Mouse (Mus musculus): Measurements from ENCODE around the gene Coro2b. TPM values are rescaled to one million over a fixed set of nuclear protein-coding genes. Genes with fewer than 3 reads are reported as not detected.

The Coro2b gene
- polyA plus RNA-seq, 1 experiment, result 3.1 TPM

DNA sequence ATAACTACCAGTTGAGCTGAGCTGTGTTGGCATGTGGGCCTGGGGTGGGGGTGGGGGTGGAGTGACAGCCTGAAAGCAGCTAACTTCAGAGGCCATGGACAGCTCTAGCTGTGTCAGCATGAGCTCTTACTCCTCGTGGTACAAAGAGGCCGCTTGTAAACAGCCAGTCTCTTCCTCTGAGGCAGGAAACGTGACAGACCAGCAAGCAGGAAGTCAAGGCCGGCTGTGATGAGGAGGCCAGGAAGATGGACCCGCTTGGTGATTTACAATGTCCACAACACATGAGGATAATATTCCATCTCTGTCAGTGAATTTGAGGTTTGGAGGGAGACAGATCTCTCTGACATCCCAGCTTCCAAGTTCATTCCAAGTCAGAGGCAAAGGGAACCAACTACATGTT, 111.6 kb downstream of the Coro2b start:
- Histone ChIP-seq H3K36me3 (ENCODE audit: control insufficient read depth, insufficient read depth, low read length, poor library complexity, severe bottlenecking) (no peaks in the 10 kb centered on the region), H3K4me1 (ENCODE audit: control insufficient read depth, insufficient read depth, low read length) (no peaks in the 10 kb centered on the region), H3K9ac (ENCODE audit: low read depth, poor library complexity, severe bottlenecking) (no peak overlapping the region), H3K4me3 (ENCODE audit: low read depth, low read length) (no peak overlapping the region), H3K27me3 (ENCODE audit: control insufficient read depth, insufficient read depth, low read length, poor library complexity, severe bottlenecking) (no peaks in the 10 kb centered on the region), H3K27ac (ENCODE audit: insufficient read depth, low read length) (no peak overlapping the region), H3K9me3 (replicated peaks; ENCODE audit: control insufficient read depth, insufficient read depth, low read length, poor library complexity, severe bottlenecking) (no peaks in the 10 kb centered on the region)
- no peak for TF ChIP-seq CTCF (IDR thresholded peaks at IDR 0.05; ENCODE audit: low read depth, low read length)
- TF ChIP-seq POLR2A (IDR thresholded peaks at IDR 0.05; ENCODE audit: insufficient read depth, low read length), result no peak
- TF ChIP-seq EP300 (IDR thresholded peaks at IDR 0.05; ENCODE audit: insufficient read depth, low read depth, low read length), result no peak

DNA sequence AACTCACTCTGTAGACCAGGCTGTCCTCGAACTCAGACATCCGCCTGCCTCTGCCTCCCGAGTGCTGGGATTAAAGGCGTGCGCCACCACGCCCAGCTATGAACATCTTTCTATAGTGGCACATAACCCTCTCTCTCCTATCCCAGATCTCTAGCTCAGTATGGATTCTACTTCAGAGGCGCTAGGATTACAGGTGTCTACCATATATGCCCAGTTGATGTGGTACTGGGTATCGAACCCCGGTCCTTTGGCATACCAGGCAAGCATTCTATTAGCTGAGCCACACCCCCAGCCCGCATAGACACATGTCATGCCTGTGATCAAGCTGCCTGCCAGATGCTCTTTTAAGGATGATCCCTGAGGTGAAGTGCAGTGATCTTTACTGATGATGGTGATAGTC, 113.0 kb downstream of the Coro2b start:
- H3K9ac ChIP-seq (ENCODE audit: low read depth, poor library complexity, severe bottlenecking), result no peak overlapping the region
- H3K36me3 ChIP-seq (ENCODE audit: control insufficient read depth, insufficient read depth, low read length, poor library complexity, severe bottlenecking), result no peaks in the 10 kb centered on the region
- H3K4me3 ChIP-seq (ENCODE audit: low read depth, low read length), result no peak overlapping the region
- no peaks in the 10 kb centered on the region for H3K4me1 ChIP-seq (ENCODE audit: control insufficient read depth, insufficient read depth, low read length)
- TF ChIP-seq CTCF (IDR thresholded peaks at IDR 0.05; ENCODE audit: low read depth, low read length), result no peak
- no peak for TF ChIP-seq EP300 (IDR thresholded peaks at IDR 0.05; ENCODE audit: insufficient read depth, low read depth, low read length)
- TF ChIP-seq POLR2A (IDR thresholded peaks at IDR 0.05; ENCODE audit: insufficient read depth, low read length), result no peak
- no peaks in the 10 kb centered on the region for H3K27me3 ChIP-seq (ENCODE audit: control insufficient read depth, insufficient read depth, low read length, poor library complexity, severe bottlenecking)
- no peak overlapping the region for H3K27ac ChIP-seq (ENCODE audit: insufficient read depth, low read length)
- no peaks in the 10 kb centered on the region for H3K9me3 ChIP-seq (replicated peaks; ENCODE audit: control insufficient read depth, insufficient read depth, low read length, poor library complexity, severe bottlenecking)

DNA sequence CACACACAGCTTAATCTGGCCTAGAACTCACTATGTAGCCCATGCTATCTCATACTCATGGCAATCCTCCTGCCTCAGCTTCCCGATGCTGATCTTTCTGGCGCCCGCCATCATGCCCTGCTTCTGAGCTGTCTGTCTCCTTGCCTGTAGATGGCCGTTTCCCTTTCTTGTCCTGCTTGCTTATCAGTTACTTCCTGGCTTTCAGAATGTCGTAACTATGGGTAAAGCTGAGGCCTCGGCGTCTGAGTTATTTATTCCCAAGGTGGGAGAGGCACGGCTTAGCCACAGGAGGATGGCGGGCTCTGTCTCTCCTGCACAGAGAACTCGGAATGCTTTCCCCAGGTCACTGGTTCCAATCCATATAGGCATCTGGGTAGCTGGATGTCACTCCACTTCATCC, 113.9 kb downstream of the Coro2b start:
- no peaks in the 10 kb centered on the region for H3K27me3 ChIP-seq (ENCODE audit: control insufficient read depth, insufficient read depth, low read length, poor library complexity, severe bottlenecking)

DNA sequence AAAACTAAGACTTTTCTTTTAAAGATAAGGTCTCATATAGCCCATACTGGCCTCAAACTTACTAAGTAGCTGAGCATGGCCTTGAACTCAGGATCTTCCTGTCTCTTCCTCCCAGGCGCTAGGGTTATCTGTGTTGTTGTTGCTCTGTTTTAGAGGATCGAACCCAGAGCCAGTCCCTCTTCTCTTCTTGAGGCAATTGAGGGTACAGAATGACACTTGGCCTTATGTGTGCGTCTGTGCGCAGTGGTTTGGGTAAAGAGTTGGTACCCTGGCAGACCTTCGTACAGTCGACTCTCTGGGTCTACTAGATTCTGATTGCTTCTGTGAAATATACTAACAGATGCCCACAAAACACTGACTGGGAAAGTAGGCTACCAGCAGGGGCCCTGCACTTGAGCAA, 114.9 kb downstream of the Coro2b start:
- no peaks in the 10 kb centered on the region for H3K4me1 ChIP-seq (ENCODE audit: control insufficient read depth, insufficient read depth, low read length)
- no peaks in the 10 kb centered on the region for H3K9me3 ChIP-seq (replicated peaks; ENCODE audit: control insufficient read depth, insufficient read depth, low read length, poor library complexity, severe bottlenecking)
- H3K27me3 ChIP-seq (ENCODE audit: control insufficient read depth, insufficient read depth, low read length, poor library complexity, severe bottlenecking), result no peaks in the 10 kb centered on the region
- no peak overlapping the region for H3K27ac ChIP-seq (ENCODE audit: insufficient read depth, low read length)
- H3K36me3 ChIP-seq (ENCODE audit: control insufficient read depth, insufficient read depth, low read length, poor library complexity, severe bottlenecking), result no peaks in the 10 kb centered on the region
- TF ChIP-seq EP300 (IDR thresholded peaks at IDR 0.05; ENCODE audit: insufficient read depth, low read depth, low read length) (no peak), POLR2A (IDR thresholded peaks at IDR 0.05; ENCODE audit: insufficient read depth, low read length) (no peak), CTCF (IDR thresholded peaks at IDR 0.05; ENCODE audit: low read depth, low read length) (no peak)
- no peak overlapping the region for H3K9ac ChIP-seq (ENCODE audit: low read depth, poor library complexity, severe bottlenecking)
- no peak overlapping the region for H3K4me3 ChIP-seq (ENCODE audit: low read depth, low read length)

More for the DNA sequence above, 113.9 kb downstream of the Coro2b start:
- no peaks in the 10 kb centered on the region for H3K4me1 ChIP-seq (ENCODE audit: control insufficient read depth, insufficient read depth, low read length)
- TF ChIP-seq CTCF (IDR thresholded peaks at IDR 0.05; ENCODE audit: low read depth, low read length) (no peak), POLR2A (IDR thresholded peaks at IDR 0.05; ENCODE audit: insufficient read depth, low read length) (no peak), EP300 (IDR thresholded peaks at IDR 0.05; ENCODE audit: insufficient read depth, low read depth, low read length) (no peak)
- H3K4me3 ChIP-seq (ENCODE audit: low read depth, low read length), result no peak overlapping the region
- no peaks in the 10 kb centered on the region for H3K9me3 ChIP-seq (replicated peaks; ENCODE audit: control insufficient read depth, insufficient read depth, low read length, poor library complexity, severe bottlenecking)
- no peak overlapping the region for H3K27ac ChIP-seq (ENCODE audit: insufficient read depth, low read length)
- H3K36me3 ChIP-seq (ENCODE audit: control insufficient read depth, insufficient read depth, low read length, poor library complexity, severe bottlenecking), result no peaks in the 10 kb centered on the region
- H3K9ac ChIP-seq (ENCODE audit: low read depth, poor library complexity, severe bottlenecking), result no peak overlapping the region

DNA sequence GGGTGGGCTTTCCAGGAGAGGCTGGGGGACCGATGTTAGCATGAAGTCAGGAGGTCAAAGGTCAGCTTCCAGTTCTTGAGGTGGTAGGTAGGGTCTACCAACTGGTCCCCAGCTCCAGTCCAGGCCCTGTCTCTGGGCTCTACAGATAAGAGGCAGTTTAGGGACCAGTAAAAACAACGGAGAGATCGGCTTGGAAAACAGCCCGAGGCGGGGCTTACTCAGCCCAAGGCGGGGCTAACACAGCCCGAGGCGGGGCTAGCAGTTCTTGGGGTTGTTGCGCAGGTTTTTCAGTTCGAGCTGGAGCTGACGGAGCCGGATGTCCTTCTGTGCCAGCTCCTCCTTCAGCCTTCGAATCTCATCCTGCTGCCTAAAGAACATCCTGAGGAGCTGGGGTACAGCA, 115.8 kb downstream of the Coro2b start:
- Histone ChIP-seq H3K27me3 (ENCODE audit: control insufficient read depth, insufficient read depth, low read length, poor library complexity, severe bottlenecking) (no peaks in the 10 kb centered on the region), H3K27ac (ENCODE audit: insufficient read depth, low read length) (no peak overlapping the region)
- no peak for TF ChIP-seq CTCF (IDR thresholded peaks at IDR 0.05; ENCODE audit: low read depth, low read length)

DNA sequence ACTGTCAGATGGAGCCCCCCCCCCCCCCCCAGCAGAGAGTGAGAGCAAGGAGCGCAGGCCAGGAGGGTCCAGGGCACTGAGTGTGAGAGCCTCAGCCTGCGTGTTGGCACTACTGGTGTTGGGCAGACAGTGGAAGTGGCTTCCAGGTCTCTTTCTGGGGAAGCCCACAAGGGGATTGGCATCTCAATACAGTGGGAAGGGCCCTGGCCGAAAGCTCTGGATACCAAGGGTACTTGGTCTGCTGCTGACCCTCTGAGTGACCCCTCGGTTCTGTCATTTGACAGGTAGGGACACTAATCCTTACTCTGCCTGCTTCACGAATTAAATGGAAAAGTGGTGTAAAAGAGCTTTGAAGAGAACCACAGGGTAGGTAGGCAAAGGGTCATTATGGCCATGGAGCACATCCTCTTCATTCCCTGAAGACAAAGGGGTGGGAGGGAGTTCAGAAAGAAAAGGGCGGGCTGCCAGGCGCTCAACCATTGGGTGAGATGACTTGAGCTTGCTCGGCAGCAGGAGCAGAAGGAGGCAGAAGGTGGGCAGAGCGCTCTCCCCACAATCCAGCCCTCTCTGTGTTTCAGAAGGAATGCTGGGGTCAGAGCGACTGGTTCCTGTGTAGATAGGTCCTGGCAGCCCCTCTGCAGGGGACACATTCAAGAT, 116.5 kb downstream of the Coro2b start:
- no peaks in the 10 kb centered on the region for H3K27me3 ChIP-seq (ENCODE audit: control insufficient read depth, insufficient read depth, low read length, poor library complexity, severe bottlenecking)
- TF ChIP-seq POLR2A (IDR thresholded peaks at IDR 0.05; ENCODE audit: insufficient read depth, low read length) (no peak), CTCF (IDR thresholded peaks at IDR 0.05; ENCODE audit: low read depth, low read length) (no peak), EP300 (IDR thresholded peaks at IDR 0.05; ENCODE audit: insufficient read depth, low read depth, low read length) (no peak)
- no peak overlapping the region for H3K27ac ChIP-seq (ENCODE audit: insufficient read depth, low read length)
- no peaks in the 10 kb centered on the region for H3K4me1 ChIP-seq (ENCODE audit: control insufficient read depth, insufficient read depth, low read length)
- H3K9me3 ChIP-seq (replicated peaks; ENCODE audit: control insufficient read depth, insufficient read depth, low read length, poor library complexity, severe bottlenecking), result no peaks in the 10 kb centered on the region
- peak overlapping the region; percentile 45 for H3K4me3 ChIP-seq (ENCODE audit: low read depth, low read length)
- no peaks in the 10 kb centered on the region for H3K36me3 ChIP-seq (ENCODE audit: control insufficient read depth, insufficient read depth, low read length, poor library complexity, severe bottlenecking)
- peak overlapping the region; percentile 31; the same call in 1 of the 2 replicates for H3K9ac ChIP-seq (ENCODE audit: low read depth, poor library complexity, severe bottlenecking)

More for the DNA sequence above, 115.8 kb downstream of the Coro2b start:
- no peaks in the 10 kb centered on the region for H3K4me1 ChIP-seq (ENCODE audit: control insufficient read depth, insufficient read depth, low read length)
- H3K4me3 ChIP-seq (ENCODE audit: low read depth, low read length), result peak overlapping the region; percentile 57
- no peaks in the 10 kb centered on the region for H3K9me3 ChIP-seq (replicated peaks; ENCODE audit: control insufficient read depth, insufficient read depth, low read length, poor library complexity, severe bottlenecking)
- H3K36me3 ChIP-seq (ENCODE audit: control insufficient read depth, insufficient read depth, low read length, poor library complexity, severe bottlenecking), result no peaks in the 10 kb centered on the region
- peak overlapping the region; percentile 31; the same call in 1 of the 2 replicates for H3K9ac ChIP-seq (ENCODE audit: low read depth, poor library complexity, severe bottlenecking)

Measured in ES-Bruce4 (cell line).